Mouse (Mus musculus): ENCODE measurements around the gene Thap7.
"Not testable (repeated sequence)": the region's sequence is repeated elsewhere in the genome, so short reads cannot be mapped to it uniquely, and the experiment has no call there.

Thap7 gene

GRCm38 (mm10) chr16:17532271-17532670 is 1.3 kb upstream of the Thap7 start:
- DNase-seq (ENCODE audit: low spot score in 2 of 2) = no peak

GRCm38 (mm10) chr16:17529981-17530586 is 852 bp downstream of the Thap7 start:
- no peak for DNase-seq (ENCODE audit: low spot score in 2 of 2)

GRCm38 (mm10) chr16:17528276-17528675 is 2.7 kb downstream of the Thap7 start:
- DNase-seq (ENCODE audit: low spot score in 2 of 2) = no peak

- DNase-seq (ENCODE audit: low spot score in 2 of 2) = no peak
These were observed 3.3 kb downstream of the Thap7 start for GRCm38 (mm10) chr16:17527606-17528005.

- no peak for DNase-seq (ENCODE audit: low spot score in 2 of 2)
These were observed 4.7 kb downstream of the Thap7 start for GRCm38 (mm10) chr16:17526223-17526622.

GRCm38 (mm10) chr16:17525524-17525923 is 5.4 kb downstream of the Thap7 start:
- no peak for DNase-seq (ENCODE audit: low spot score in 2 of 2)

GRCm38 (mm10) chr16:17524156-17524555 is 6.8 kb downstream of the Thap7 start:
- no peak for DNase-seq (ENCODE audit: low spot score in 2 of 2)

- DNase-seq (ENCODE audit: low spot score in 2 of 2) = no peak
These were observed 12.0 kb downstream of the Thap7 start for GRCm38 (mm10) chr16:17518910-17519309.

- DNase-seq (ENCODE audit: low spot score in 2 of 2) = no peak
These were observed 19.5 kb downstream of the Thap7 start for GRCm38 (mm10) chr16:17511431-17511830.

- DNase-seq (ENCODE audit: low spot score in 2 of 2) = no peak
These were observed 20.2 kb downstream of the Thap7 start for GRCm38 (mm10) chr16:17510686-17511085.

- no peak for DNase-seq (ENCODE audit: low spot score in 2 of 2)
These were observed 20.8 kb downstream of the Thap7 start for GRCm38 (mm10) chr16:17510143-17510542.

- no peak for DNase-seq (ENCODE audit: low spot score in 2 of 2)
These were observed 21.7 kb downstream of the Thap7 start for GRCm38 (mm10) chr16:17509240-17509597.

- DNase-seq (ENCODE audit: low spot score in 2 of 2) = peak; percentile 80 to 84
These were observed 22.2 kb downstream of the Thap7 start, which contains the start of gene Lztr1 for GRCm38 (mm10) chr16:17508546-17509239. Lztr1 (plus strand) TSS chr16:17508688.

GRCm38 (mm10) chr16:17508031-17508430 is 22.9 kb downstream of the Thap7 start:
- DNase-seq (ENCODE audit: low spot score in 2 of 2) = not testable (repeated sequence)

- DNase-seq (ENCODE audit: low spot score in 2 of 2) = no peak
These were observed 23.9 kb downstream of the Thap7 start for GRCm38 (mm10) chr16:17507018-17507552.

GRCm38 (mm10) chr16:17502681-17503080 is 28.3 kb downstream of the Thap7 start:
- no peak for DNase-seq (ENCODE audit: low spot score in 2 of 2)

- DNase-seq (ENCODE audit: low spot score in 2 of 2) = no peak
These were observed 31.6 kb downstream of the Thap7 start for GRCm38 (mm10) chr16:17499249-17499883.

- DNase-seq (ENCODE audit: low spot score in 2 of 2) = peak; percentile 65 to 80
These were observed 34.2 kb downstream of the Thap7 start for GRCm38 (mm10) chr16:17496499-17497305.

GRCm38 (mm10) chr16:17491896-17492561 is 38.9 kb downstream of the Thap7 start:
- no peak for DNase-seq (ENCODE audit: low spot score in 2 of 2)

GRCm38 (mm10) chr16:17491154-17491553 is 39.8 kb downstream of the Thap7 start:
- DNase-seq (ENCODE audit: low spot score in 2 of 2) = no peak

GRCm38 (mm10) chr16:17489469-17490111 is 41.3 kb downstream of the Thap7 start, which contains the start of gene Aifm3:
Aifm3 (plus strand) TSS chr16:17489611.
- no peak for DNase-seq (ENCODE audit: low spot score in 2 of 2)
